Mouse (Mus musculus): ENCODE data around the gene Cacul1.
A peak's percentile ranks its signal among the peaks of the same experiment; 100 is the strongest.

Cacul1 gene

GRCm38 (mm10) chr19:60530171-60530570 is 50.7 kb downstream of the Cacul1 start:
- DNase-seq (ENCODE audit: low spot score), result no peak

DNA sequence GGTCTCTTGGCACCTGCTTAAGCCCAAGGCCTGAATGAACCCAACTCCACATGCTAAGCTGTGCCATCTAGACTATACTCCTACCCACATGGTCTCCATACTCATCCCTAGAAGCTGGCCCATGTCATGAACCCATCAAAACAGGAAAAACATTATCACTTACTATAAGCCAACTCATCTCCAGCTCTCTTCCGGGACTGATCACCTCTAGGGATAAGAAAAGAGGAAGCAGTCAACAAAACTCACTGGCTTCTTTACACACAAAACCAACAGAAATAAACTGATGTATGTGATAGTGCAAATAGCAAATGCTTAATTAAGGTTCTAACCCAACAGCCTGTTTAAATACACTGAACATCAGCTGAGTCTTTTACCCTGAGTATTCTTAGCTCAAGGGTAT is 51.5 kb downstream of the Cacul1 start:
- no peak for DNase-seq (ENCODE audit: low spot score)

DNA sequence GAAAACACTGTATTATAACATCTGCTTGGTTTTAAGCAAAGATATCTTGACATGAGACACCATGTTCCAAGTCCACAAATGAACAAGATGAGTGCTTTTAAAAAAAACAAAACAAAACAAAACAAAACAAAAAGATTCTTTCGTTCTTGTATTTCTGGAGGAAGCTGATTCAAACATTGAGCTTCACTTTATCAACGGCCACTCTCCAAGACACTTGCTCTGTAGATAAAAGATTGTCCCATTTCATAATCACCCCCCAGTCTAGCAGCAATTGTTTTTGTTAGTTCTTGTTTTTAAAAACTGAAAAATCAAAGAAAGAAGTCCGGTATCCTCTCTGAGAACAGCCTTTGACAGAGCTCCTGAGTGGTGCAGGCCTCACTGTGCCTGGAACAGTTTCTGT is 52.2 kb downstream of the Cacul1 start:
- DNase-seq (ENCODE audit: low spot score), result no peak

GRCm38 (mm10) chr19:60526876-60527275 is 53.9 kb downstream of the Cacul1 start:
- no peak for DNase-seq (ENCODE audit: low spot score)

DNA sequence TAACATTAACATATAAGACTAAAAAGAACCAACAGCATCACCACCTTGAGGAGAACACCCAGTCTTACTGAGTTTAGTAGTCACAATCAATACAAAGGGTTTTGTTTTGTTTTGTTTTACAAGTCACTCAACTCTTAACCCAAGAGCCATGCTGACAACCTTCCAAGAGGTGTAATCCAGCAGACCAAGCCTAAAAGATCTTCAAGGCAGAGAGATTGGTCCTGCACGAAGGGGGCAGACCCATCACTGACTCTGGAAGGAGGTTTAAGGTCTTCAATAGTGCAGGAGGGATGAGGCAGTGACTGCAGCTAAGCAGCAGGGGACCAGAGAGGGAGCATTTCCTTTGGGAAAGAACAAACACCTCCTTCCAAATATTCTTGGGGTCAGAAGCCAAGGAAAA is 55.7 kb downstream of the Cacul1 start:
- no peak for DNase-seq (ENCODE audit: low spot score)

- DNase-seq (ENCODE audit: low spot score), result no peak
These were observed 56.1 kb downstream of the Cacul1 start for GRCm38 (mm10) chr19:60524678-60525077.

DNA sequence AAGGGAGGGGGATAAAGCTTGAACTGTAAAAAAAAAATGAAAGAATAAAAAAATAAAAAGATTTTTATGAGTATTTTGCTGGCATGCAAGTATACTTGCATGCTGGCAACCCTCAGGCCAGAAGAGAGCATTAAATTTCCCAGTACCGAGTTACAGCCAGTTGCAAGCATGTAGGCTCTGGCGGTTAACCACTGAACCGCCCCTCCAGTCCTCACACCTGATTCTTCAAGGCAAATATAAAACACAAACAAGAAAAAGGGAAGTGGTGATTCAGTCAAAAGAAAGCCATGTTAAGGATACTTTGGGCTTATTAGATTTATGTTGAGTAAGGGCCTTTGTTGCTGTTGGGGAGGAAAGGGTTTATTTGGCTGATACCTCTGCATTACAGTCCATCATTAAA is 60.7 kb downstream of the Cacul1 start:
- no peak for DNase-seq (ENCODE audit: low spot score)

- no peak for DNase-seq (ENCODE audit: low spot score)
These were observed 65.8 kb downstream of the Cacul1 start for GRCm38 (mm10) chr19:60515064-60515463.

DNA sequence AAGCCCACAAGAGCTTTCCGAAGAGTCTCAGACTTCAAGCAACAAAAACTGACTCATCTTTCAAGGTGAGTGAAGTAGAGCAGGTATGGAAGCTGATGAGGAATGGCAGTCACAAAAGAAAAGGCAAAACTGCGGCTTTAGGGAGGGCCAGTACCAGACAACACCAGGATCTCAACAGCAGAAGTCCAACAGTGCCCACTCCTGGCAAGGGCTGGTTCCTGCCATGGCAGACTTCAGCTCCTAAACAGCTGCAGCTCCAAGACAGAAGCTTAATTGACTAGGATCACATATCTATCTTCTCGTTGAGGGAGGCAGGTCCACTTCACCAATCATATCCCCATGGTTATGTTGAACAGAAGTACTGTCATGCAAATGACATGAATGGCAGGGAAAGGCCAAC is 67.4 kb downstream of the Cacul1 start:
- DNase-seq (ENCODE audit: low spot score), result peak; percentile 18

GRCm38 (mm10) chr19:60500209-60500608 is 80.6 kb downstream of the Cacul1 start:
- no peak for DNase-seq (ENCODE audit: low spot score)

DNA sequence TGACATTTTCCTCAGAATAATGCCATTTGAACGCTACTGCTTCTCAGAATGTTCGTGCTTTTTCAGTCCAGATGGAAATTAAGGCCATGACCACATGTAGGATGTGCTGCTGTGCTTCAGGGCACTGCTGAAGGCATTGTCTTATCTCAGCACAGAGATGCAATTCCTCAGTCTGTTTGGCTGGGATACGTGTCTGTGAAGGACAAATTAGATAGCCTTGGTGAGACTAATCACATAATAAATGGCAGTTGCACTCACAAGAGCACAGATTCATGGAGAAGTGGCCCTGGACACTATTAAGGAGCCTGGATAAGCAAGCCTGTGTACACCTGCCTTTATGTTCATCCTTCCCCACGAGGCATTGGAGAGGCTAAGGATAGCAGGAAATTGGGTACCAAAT is 83.7 kb downstream of the Cacul1 start:
- DNase-seq (ENCODE audit: low spot score), result no peak

GRCm38 (mm10) chr19:60495772-60496171 is 85.1 kb downstream of the Cacul1 start:
- no peak for DNase-seq (ENCODE audit: low spot score)

DNA sequence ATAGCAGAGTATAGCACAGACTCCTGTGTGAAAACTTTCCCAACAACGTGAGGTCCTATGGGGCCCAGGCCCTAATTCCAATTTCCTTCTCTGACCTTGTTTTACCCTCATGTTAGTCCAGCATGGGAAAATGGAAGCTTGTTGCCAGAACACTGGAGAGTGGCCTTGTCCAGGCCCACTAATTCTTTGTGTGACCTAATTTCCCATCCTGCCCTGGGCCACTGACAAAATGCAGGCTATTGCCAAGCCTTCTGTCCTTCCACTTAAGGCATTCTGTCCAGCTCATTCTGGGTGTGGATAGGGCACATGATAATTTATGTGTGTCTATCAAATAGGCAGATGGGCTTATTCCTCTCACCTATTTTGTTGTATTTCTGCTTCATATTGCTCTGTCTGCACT is 91.3 kb downstream of the Cacul1 start:
- no peak for DNase-seq (ENCODE audit: low spot score)

DNA sequence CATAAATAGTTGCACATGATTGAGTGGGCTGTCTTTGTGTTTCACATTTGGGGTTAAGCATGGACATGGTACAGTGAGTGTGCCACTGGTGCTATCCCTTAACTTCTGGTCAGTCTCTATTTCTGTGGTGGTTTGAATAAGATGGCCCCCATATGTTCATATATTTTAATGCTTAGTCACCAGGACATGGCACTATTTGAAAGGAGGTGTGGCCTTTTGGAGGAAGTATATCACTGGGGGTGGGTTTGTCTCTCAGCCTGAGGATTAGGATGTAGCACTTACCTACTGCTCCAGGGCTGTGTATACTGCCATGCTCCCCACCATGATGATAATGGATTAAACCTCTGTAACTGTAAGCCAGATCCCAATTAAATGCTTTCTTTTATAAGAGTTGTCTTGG is 95.6 kb downstream of the Cacul1 start:
- no peak for DNase-seq (ENCODE audit: low spot score)

DNA sequence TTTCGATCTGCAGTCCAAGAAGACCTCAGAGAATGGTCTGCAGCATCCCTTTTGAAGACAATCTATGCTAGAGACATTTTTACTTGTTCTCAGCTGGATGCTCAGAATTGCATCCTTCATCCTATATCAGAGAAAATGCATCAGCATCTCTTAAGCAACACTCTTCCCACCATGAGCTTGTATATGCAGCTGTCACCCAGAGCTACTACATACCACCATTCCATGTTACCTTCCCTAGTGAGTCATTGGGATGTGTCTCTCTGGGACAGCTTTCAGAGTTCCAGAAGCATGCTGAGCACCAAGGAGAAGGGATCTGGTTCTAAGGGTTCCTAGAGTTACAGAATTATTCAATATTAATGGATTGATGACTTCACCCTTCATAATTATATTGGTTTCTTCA is 102.0 kb downstream of the Cacul1 start:
- DNase-seq (ENCODE audit: low spot score), result no peak

DNA sequence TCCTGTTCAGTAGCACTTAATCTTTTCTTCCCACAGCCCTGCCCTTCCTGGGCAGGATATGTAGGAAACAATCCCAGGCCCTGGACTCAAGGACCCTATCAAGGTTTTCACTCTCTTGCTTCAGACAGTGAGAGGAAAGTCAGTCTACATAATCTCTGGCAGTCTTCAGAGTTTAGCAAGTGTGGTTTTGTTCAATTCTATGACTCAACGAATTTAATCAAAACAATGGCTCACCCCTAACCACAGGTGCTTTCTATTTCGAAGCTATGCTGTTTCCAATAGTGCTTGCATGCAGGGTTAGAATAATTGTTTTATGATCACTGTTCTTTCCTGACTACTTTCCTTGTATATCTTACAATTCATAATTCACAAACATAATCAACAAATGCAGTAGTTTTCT is 103.0 kb downstream of the Cacul1 start:
- no peak for DNase-seq (ENCODE audit: low spot score)

Measured in ovary, postnatal 36 days (tissue).